In genomic region chr4:134737365-134737910, GRCm38 (mm10) we compare ENCODE assay signal across 17 mouse cellular contexts. TPM values are rescaled to one million over a fixed set of nuclear protein-coding genes. Genes with fewer than 3 reads are reported as not detected.
A peak's percentile ranks its signal among the peaks of the same experiment; 100 is the strongest.
DNase-seq lines count a peak whose midpoint lies in the region; ATAC-seq lines count a peak whose summit lies in the region.
"Had no signal": no experiment of that assay in that cellular context is flagged by ENCODE, and none has a peak within 500 bp of the region (broad histone marks: within the 10 kb centered on the region; RNA-seq: fewer than 3 reads in every experiment).

No protein-coding gene starts in this region.

- no peak overlapping the region for H3K9ac ChIP-seq in midbrain, embryonic 16.5 days (ENCODE audit: low read depth, low read length)
- no peak overlapping the region for H3K9ac ChIP-seq in midbrain, embryonic 11.5 days (ENCODE audit: low read length)
- no peak overlapping the region for H3K9ac ChIP-seq in hindbrain, embryonic 14.5 days
- H3K9ac ChIP-seq: heart, embryonic 15.5 days; limb, embryonic 15.5 days; lung, embryonic 14.5 days; stomach, embryonic 15.5 days had no signal

- H3K36me3 ChIP-seq in midbrain, embryonic 16.5 days (ENCODE audit: control insufficient read depth, insufficient read depth, low read length) = no peaks in the 10 kb centered on the region
- no peaks in the 10 kb centered on the region for H3K36me3 ChIP-seq in midbrain, embryonic 11.5 days (ENCODE audit: control insufficient read depth, insufficient read depth, low read length)
- no peaks in the 10 kb centered on the region for H3K36me3 ChIP-seq in hindbrain, embryonic 14.5 days (replicated peaks; ENCODE audit: control insufficient read depth, insufficient read depth)
- H3K36me3 ChIP-seq: heart, embryonic 15.5 days; stomach, embryonic 15.5 days had no signal

- peaks cover 6% of the 10 kb centered on the region for H3K4me1 ChIP-seq in midbrain, embryonic 16.5 days (ENCODE audit: control insufficient read depth, insufficient read depth, low read length)
- no peaks in the 10 kb centered on the region; the same call in 1 of the 2 replicates for H3K4me1 ChIP-seq in midbrain, embryonic 11.5 days (ENCODE audit: control insufficient read depth, insufficient read depth, low read length)
- peaks cover 5% of the 10 kb centered on the region for H3K4me1 ChIP-seq in hindbrain, embryonic 14.5 days (replicated peaks; ENCODE audit: control insufficient read depth, insufficient read depth, low read length)

- H3K27me3 ChIP-seq in midbrain, embryonic 16.5 days (ENCODE audit: control insufficient read depth, insufficient read depth, low read depth, low read length) = no peaks in the 10 kb centered on the region
- no peaks in the 10 kb centered on the region for H3K27me3 ChIP-seq in midbrain, embryonic 11.5 days (ENCODE audit: control insufficient read depth, insufficient read depth, low read length)
- no peaks in the 10 kb centered on the region for H3K27me3 ChIP-seq in hindbrain, embryonic 14.5 days (ENCODE audit: control insufficient read depth, insufficient read depth, low read length)
- H3K27me3 ChIP-seq: heart, embryonic 15.5 days; limb, embryonic 15.5 days; Patski; stomach, embryonic 15.5 days had no signal

- H3K27ac ChIP-seq in midbrain, embryonic 16.5 days (ENCODE audit: low read length) = no peak overlapping the region; the same call in 1 of the 2 replicates
- H3K27ac ChIP-seq in midbrain, embryonic 11.5 days (ENCODE audit: low read depth, low read length) = no peak overlapping the region
- H3K27ac ChIP-seq in hindbrain, embryonic 14.5 days = peak overlapping the region; percentile 12; the same call in 1 of the 2 replicates
- H3K27ac ChIP-seq: heart, embryonic 15.5 days; stomach, embryonic 15.5 days had no signal

- H3K4me3 ChIP-seq in midbrain, embryonic 16.5 days (ENCODE audit: low read depth, low read length) = no peak overlapping the region
- no peak overlapping the region for H3K4me3 ChIP-seq in midbrain, embryonic 11.5 days (ENCODE audit: low read depth, low read length)
- H3K4me3 ChIP-seq in hindbrain, embryonic 14.5 days (replicated peaks; ENCODE audit: low read length) = no peak overlapping the region
- H3K4me3 ChIP-seq: erythroblast, embryonic 14.5 days; heart, embryonic 15.5 days; limb, embryonic 15.5 days; stomach, embryonic 15.5 days had no signal

- H3K9me3 ChIP-seq in midbrain, embryonic 16.5 days (replicated peaks; ENCODE audit: control insufficient read depth, low read length, poor library complexity, severe bottlenecking) = no peaks in the 10 kb centered on the region
- H3K9me3 ChIP-seq in midbrain, embryonic 11.5 days (ENCODE audit: control insufficient read depth, low read length) = no peaks in the 10 kb centered on the region
- no peaks in the 10 kb centered on the region for H3K9me3 ChIP-seq in hindbrain, embryonic 14.5 days (ENCODE audit: control insufficient read depth, low read length)
- H3K9me3 ChIP-seq: heart, embryonic 15.5 days; limb, embryonic 15.5 days; stomach, embryonic 15.5 days had no signal

- no peak for ATAC-seq in CD4-positive, CD25-positive, alpha-beta regulatory T cell, adult 4 months
- ATAC-seq in midbrain, embryonic 16.5 days = peak; percentile 54; the same call in 1 of the 2 replicates
- no peak for ATAC-seq in midbrain, embryonic 11.5 days (ENCODE audit: low FRiP score)
- ATAC-seq in hindbrain, embryonic 14.5 days (ENCODE audit: low FRiP score) = 0 out of 2 replicates have a peak, but pooled peaks have one; percentile 42
- ATAC-seq: Patski had no signal

- WGBS in midbrain, embryonic 16.5 days = 52% methylated on average over 14 of the region's 14 CpGs
- 65% methylated on average over 14 of the region's 14 CpGs for WGBS in midbrain, embryonic 11.5 days
- WGBS in hindbrain, embryonic 14.5 days = 52% methylated on average over 14 of the region's 14 CpGs

- no peak overlapping the region for H3K4me2 ChIP-seq in midbrain, embryonic 16.5 days (ENCODE audit: low read length)
- no peak overlapping the region for H3K4me2 ChIP-seq in midbrain, embryonic 11.5 days
- no peak overlapping the region for H3K4me2 ChIP-seq in hindbrain, embryonic 14.5 days (replicated peaks)
- H3K4me2 ChIP-seq: heart, embryonic 15.5 days; limb, embryonic 15.5 days; lung, embryonic 14.5 days; stomach, embryonic 15.5 days had no signal

- peak; percentile 38 for DNase-seq in CD4-positive, CD25-positive, alpha-beta regulatory T cell, adult 2 months (ENCODE audit: low read depth, low spot score)
- DNase-seq in midbrain, embryonic 11.5 days (ENCODE audit: low spot score, missing footprints) = no peak
- no peak for DNase-seq in hindbrain, embryonic 14.5 days (ENCODE audit: low spot score)
- DNase-seq in naive thymus-derived CD4-positive, alpha-beta T cell, adult 2 months (ENCODE audit: low read depth) = peak; percentile 57
- no peak for DNase-seq in yolk sac, embryonic 10.5 days (ENCODE audit: low spot score)
- no peak for DNase-seq in cerebellum, postnatal 10 days
- DNase-seq: cerebellum, adult 8-10 months; embryo, embryonic 11 days; lung, embryonic 14.5 days; right cerebral cortex, postnatal 4 days had no signal

RNA-seq across cellular contexts. Expression of gene Ldlrap1, which starts 30.4 kb away (rescaled TPM):
- 10 to 100 TPM; 26.1 to 42.4 TPM for polyA plus RNA-seq in CD4-positive, CD25-positive, alpha-beta regulatory T cell, adult 4 months (2017; shearing (Covaris generic))
- 2.1 and 2.4 TPM in 2 replicates for polyA plus RNA-seq in midbrain, embryonic 16.5 days (2015; fragmentation: Nextera tagmentation; extraction: Ambion mirVana)
- polyA plus RNA-seq in midbrain, embryonic 11.5 days (2014; fragmentation: Nextera tagmentation; extraction: Ambion mirVana) = 4.8 and 5.7 TPM in 2 replicates
- 2.3 and 2.7 TPM in 2 replicates for polyA plus RNA-seq in hindbrain, embryonic 14.5 days (2014; fragmentation: Nextera tagmentation; extraction: Ambion mirVana)

RNA-seq across cellular contexts. Expression of gene Man1c1, which starts 33.3 kb away (rescaled TPM):
- polyA plus RNA-seq in CD4-positive, CD25-positive, alpha-beta regulatory T cell, adult 4 months (2017; shearing (Covaris generic)) = 1 to 10 TPM; 1.0 to 1.4 TPM
- 2.9 and 3.2 TPM in 2 replicates for polyA plus RNA-seq in midbrain, embryonic 16.5 days (2015; fragmentation: Nextera tagmentation; extraction: Ambion mirVana)
- 3.1 and 3.2 TPM in 2 replicates for polyA plus RNA-seq in midbrain, embryonic 11.5 days (2014; fragmentation: Nextera tagmentation; extraction: Ambion mirVana)
- 7.1 and 7.2 TPM in 2 replicates for polyA plus RNA-seq in hindbrain, embryonic 14.5 days (2014; fragmentation: Nextera tagmentation; extraction: Ambion mirVana)

Comparison
In these comparisons a context has a peak if more than half of its experiments do, and no peak if none do; other contexts are left out.
1. ATAC-seq: peak in midbrain, embryonic 16.5 days (single experiment) and hindbrain, embryonic 14.5 days (single experiment); none in CD4-positive, CD25-positive, alpha-beta regulatory T cell, adult 4 months (single experiment) and midbrain, embryonic 11.5 days (single experiment).
2. DNase-seq: peak in CD4-positive, CD25-positive, alpha-beta regulatory T cell, adult 2 months (single experiment) and naive thymus-derived CD4-positive, alpha-beta T cell, adult 2 months (single experiment); none in midbrain, embryonic 11.5 days (single experiment), hindbrain, embryonic 14.5 days (single experiment), yolk sac, embryonic 10.5 days (single experiment) and cerebellum, postnatal 10 days (0 of 2).